Mouse (Mus musculus) kidney, adult 18-20 months (tissue): ENCODE data around the gene Olfr800.

Experiments used
- DNase-seq: peaks from one replicate; pipeline ENCODE4 v3.0.0; 2021

The Olfr800 gene

DNA sequence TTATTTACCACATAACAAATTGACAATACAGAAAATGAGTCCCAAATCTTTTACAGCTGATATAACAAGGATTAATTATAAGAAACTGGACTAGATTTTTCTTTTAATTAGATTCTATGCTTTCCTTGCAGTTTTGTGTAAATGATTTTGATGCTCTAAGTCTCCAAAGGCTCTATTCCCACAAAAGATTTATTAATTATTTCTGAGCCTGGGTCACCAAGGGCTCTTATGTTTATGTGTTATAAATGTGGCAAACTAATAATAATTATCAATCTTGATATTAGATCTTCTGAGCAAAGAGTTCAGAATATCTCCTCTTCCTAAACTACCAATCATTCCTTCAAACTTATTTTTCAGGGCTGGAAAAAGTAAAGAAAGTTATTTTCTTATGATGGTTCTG is at the start of gene Olfr800:
Gene Olfr800 (plus strand): TSS at position 301 of the 400 bp plus-strand sequence.
- DNase-seq: no peak

DNA sequence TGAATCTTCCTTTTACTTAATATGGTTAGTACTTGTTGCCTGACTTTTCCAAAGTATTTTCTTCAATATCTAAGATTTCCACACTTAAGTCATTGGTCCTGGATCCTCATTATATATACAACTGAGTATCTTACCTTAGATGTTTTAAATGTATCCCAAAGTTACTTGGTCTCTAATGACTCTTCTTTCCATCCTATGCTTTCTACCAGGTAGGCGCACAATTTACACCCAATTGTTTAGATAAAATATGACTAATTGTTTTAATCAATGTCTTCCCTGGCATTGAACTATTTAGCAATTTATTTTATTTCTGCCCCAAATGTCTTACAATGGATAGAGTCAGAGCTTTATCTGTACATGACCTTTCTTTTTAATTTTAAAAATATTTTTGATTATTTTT is 45.0 kb upstream of the Olfr800 start, which contains the start of gene Olfr796:
Gene Olfr796 (minus strand): TSS at position 101 of the 400 bp plus-strand sequence.
- no peak for DNase-seq

DNA sequence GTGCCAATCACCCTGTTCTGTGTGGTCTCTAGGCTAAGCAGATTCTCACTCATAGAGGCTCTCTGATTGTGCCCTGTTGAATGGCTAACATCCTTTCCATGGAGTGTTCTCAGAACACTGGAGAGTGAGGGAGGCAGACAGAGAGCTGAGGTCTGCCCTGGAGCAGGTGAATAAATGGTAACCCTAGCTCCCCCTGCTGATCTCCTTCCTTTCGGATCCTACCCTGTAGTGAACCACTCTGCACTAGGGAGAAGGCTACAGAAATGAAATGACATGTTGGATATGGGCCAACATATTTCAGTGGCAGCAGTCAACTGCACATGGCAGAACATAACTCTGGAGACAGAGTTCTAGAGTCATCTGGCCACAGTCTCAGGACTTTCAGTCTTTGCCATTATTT is 35.8 kb upstream of the Olfr800 start:
- DNase-seq: no peak

DNA sequence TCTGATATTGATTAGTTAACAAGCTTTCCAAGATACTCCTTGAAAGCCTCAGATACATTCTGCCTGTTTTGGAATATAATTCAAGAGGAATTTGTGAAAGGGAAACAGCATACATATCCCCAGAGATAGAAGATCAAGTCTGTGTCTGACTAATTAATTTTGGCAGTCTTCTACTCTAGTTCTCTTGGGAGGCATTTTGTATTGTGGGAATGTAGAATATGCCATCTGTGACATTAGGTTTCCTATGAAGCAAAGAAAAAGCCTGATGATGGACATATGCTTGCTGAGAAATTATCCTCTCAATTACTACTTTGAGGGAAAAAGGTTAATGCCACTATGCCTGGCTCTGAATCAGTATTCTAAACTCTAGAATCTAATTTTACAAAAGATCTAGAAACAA is 34.2 kb upstream of the Olfr800 start:
- no peak for DNase-seq

DNA sequence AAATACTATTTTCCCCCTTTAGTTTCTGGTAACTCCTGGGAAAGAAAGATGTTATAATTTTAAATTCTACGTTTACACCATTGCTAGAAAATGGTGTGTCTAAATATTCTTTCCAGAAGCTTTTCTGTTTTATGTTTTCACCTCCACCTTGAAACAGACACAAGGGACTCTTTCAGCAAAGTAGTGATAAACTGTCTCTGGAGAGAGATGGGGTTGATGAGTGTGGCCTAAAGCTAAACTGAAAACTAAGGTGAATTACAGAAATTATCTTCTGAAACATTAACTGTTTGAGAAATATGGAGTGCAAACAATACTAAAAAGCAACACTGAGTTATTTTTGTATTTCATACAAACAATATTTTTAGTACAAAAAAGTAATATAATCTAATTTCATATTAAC is 29.7 kb upstream of the Olfr800 start, which contains the start of gene Olfr798:
Gene Olfr798 (minus strand): TSS at position 101 of the 400 bp plus-strand sequence.
- no peak for DNase-seq

DNA sequence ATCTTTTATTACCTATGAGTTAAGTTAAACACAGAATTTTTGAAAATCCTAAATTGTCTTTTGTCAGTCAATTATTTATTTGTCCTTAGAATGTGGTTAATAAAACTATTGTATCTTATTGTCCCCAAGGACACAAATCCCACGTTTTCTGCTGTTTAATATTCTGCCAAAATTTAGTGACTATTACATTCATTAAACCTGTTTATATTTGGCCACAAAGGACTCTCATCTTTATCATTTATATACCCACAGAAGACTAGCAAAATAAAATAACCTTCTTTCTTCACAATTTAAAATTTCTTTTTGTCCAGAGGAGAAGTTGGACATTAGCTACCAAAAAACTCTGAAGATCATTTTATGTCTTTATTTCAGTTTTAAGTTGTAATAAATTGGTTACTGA is 20.3 kb upstream of the Olfr800 start, which contains the start of gene Olfr799:
Gene Olfr799 (plus strand): TSS at position 301 of the 400 bp plus-strand sequence.
- no peak for DNase-seq

DNA sequence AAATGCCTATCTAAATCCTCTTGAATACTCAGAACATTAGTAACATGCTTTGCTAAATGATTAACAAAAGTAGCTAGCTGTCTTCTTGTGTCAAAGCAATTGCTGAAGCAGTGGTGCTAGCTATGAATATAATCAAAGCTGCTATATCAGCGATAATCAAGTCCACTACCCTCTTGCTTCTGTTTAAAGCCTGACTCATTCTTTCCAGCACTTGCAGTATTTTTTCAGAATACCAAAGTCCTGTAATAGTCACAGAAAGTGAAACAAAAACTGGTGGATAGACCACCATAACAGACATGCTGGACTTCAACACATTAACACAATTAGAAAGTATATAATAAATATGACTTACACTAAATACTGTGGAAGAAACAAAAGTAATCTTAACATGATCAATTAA is 5.7 kb upstream of the Olfr800 start:
- no peak for DNase-seq

DNA sequence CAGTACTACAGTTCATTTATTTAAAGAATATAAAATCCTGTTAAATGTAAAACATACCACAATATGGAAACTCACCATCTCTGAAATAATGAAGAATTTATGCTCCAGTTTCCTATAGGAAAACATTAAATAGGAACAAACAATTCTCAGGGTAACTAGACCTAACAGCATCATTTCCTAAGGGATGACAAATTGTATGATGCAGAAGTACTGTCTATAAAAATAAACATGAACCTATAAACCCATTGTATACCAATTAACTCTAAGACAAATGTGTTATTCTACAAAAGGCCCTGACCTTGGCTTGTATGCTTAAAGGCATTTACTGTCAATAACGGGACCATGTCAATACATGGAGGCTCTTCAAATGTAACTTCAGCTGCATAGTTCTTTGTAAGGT is 16.3 kb downstream of the Olfr800 start, which contains the start of gene Olfr801:
Gene Olfr801 (minus strand): TSS at position 101 of the 400 bp plus-strand sequence.
- DNase-seq: no peak

DNA sequence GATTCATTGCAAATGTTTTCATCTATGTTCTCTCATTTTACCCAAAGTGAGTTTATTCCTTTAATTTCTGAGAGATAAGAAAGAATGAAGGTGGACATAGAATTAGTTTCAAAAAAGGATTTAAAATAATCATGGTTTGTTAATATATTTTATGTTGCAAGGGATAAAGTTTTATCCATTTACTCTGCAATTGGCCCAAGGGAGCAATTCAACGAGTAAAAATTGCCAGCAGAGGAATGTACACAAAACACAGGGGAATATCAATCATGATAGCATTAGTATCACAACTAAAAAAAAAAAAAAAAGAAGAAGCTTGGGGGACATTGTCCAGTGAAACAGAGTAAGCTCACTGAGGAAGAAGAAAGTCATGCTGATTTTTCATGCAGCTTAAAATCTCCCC is 30.6 kb downstream of the Olfr800 start, which contains the start of gene Olfr802:
Gene Olfr802 (minus strand): TSS at position 101 of the 400 bp plus-strand sequence.
- no peak for DNase-seq

DNA sequence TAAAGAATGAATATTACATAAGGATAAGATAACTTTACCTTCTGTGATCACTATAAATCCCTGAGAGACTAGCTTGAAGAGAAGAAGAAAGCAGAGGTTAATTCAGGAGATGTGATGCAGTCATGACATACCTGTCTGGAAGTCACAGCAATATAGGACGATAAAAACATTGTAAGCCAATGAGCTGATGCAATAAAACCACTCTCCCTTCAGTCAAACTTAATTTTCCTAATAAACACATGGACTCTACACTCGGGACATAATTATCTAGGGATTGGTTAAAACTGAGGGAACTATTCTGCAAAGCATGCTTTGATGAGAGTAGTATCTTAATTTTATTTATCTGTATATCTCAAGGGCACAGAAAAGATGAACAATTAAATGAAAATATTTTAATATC is 36.7 kb downstream of the Olfr800 start, which contains the start of gene Olfr803:
Gene Olfr803 (minus strand): TSS at position 101 of the 400 bp plus-strand sequence.
- no peak for DNase-seq

DNA sequence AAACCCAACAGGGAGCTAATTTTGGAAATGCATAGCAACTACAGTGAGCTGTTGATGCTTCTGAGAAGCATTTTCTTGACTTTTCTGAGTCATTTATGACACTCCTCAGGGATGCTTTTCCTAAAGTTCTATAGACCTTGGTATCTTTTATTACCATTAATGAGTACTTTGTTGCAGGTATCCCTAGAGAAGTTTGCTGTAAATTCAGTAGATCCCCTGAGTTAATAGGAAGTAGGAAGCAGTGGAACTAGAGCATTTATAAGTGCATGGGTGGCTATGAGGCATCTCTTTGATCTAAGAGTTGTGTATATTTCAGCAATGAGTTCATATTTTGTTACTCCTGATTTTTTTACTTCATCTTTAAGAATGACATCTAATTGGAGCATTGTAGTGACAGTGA is 45.4 kb downstream of the Olfr800 start, which contains the start of gene Olfr804:
Gene Olfr804 (plus strand): TSS at position 301 of the 400 bp plus-strand sequence.
- no peak for DNase-seq
